Mouse (Mus musculus) heart, adult 2 months (tissue): ENCODE results near the gene Ylpm1. TPM values are rescaled to one million over a fixed set of nuclear protein-coding genes. Genes with fewer than 3 reads are reported as not detected.

Source experiments
- DNase-seq, 2 experiments: peaks; one replicate each; pipeline ENCODE4 v3.0.0; 2021
- H3K27ac ChIP-seq: fragments of 200-600 bp; 2 replicates; pipeline ENCODE4 v1.8.1; 2022
- H3K27me3 ChIP-seq: fragments of 200-500 bp; 2 replicates; pipeline ENCODE4 v1.6.1; 2012; ENCODE audit warnings: mild to moderate bottlenecking, low read length, inconsistent platforms, mixed read lengths; ENCODE audit not compliant: control insufficient read depth, insufficient read depth
- H3K36me3 ChIP-seq: fragments of 200-500 bp; 2 replicates; pipeline ENCODE4 v1.6.1; 2012; ENCODE audit warnings: low read length, inconsistent platforms; ENCODE audit not compliant: control insufficient read depth, insufficient read depth
- H3K4me1 ChIP-seq: fragments of 200-500 bp; 2 replicates; pipeline ENCODE4 v1.6.1; 2011; ENCODE audit warnings: low read length; ENCODE audit not compliant: control insufficient read depth, insufficient read depth
- H3K4me3 ChIP-seq: fragments of 200-600 bp; 2 replicates; pipeline ENCODE4 v1.8.1; 2022
- H3K79me2 ChIP-seq: fragments of 200-500 bp; replicated peaks from 2 replicates; pipeline ENCODE4 v1.6.1; 2012; ENCODE audit warnings: mild to moderate bottlenecking, inconsistent platforms, low read length, moderate library complexity, mixed read lengths; ENCODE audit not compliant: control insufficient read depth, insufficient read depth
- H3K9ac ChIP-seq: fragments of 200-500 bp; 2 replicates; pipeline ENCODE4 v1.6.1; 2012; ENCODE audit warnings: low read depth, mild to moderate bottlenecking, control low read depth, inconsistent platforms, low read length, mixed read lengths
- CTCF ChIP-seq: fragments of 200-600 bp; IDR thresholded peaks from 2 replicates; pipeline ENCODE4 v1.8.1; 2022; ENCODE audit warnings: antibody characterized with exemption, mild to moderate bottlenecking, moderate library complexity
- EP300 ChIP-seq: fragments of 200-500 bp; IDR thresholded peaks from 2 replicates; pipeline ENCODE4 v1.6.1; 2011; ENCODE audit warnings: low read depth, low read length, control low read depth; ENCODE audit not compliant: insufficient read depth
- POLR2A ChIP-seq: fragments of 200-500 bp; IDR thresholded peaks from 2 replicates; pipeline ENCODE4 v1.6.1; 2011; ENCODE audit warnings: mild to moderate bottlenecking, low read depth, low read length, control low read depth; ENCODE audit not compliant: insufficient read depth
- WGBS: fragments of 180-500 bp; shearing (Covaris S2); methylation state at CpG from one replicate; pipeline ENCODE4 v1.1.7; 2018; 5-methylcytosine and 5-hydroxymethylcytosine counted together
- intact Hi-C: fragments of 180-260 bp; cut with DNase I; formaldehyde crosslinking; loops from one replicate; pipeline ENCODE4 v1.15.1; 2025
- polyA plus RNA-seq: library from polyadenylated mRNA; depleted of rRNA; stranded (reverse); fragments of >200 nt; gene quantifications from 2 replicates; pipeline ENCODE4 v1.2.3, GENCODE M21; 2012
- total RNA-seq, 2 experiments: library from RNA; stranded (reverse); gene quantifications; 2 replicates each; pipeline ENCODE4 v1.2.3; 2021

Ylpm1 gene
- total and polyA plus RNA-seq, 3 experiments: 9.3 to 26.8 (median 26.7) TPM

- H3K4me1 ChIP-seq: peaks cover 2% of the 10 kb centered on the region
- intact Hi-C loops: no loop called here
- H3K27me3 ChIP-seq: no peaks in the 10 kb centered on the region
- no peak for DNase-seq
- H3K9ac ChIP-seq: no peak overlapping the region
- H3K36me3 ChIP-seq: no peaks in the 10 kb centered on the region
- no peak overlapping the region for H3K27ac ChIP-seq
- H3K4me3 ChIP-seq: no peak overlapping the region
- TF ChIP-seq POLR2A (no peak), EP300 (no peak), CTCF (no peak)
- H3K79me2 ChIP-seq: no peaks in the 10 kb centered on the region
- 86% methylated on average over 8 of the region's 8 CpGs for WGBS
These were observed 108.7 kb downstream of the Ylpm1 start for GRCm38 (mm10) chr12:85104789-85105188.

DNA sequence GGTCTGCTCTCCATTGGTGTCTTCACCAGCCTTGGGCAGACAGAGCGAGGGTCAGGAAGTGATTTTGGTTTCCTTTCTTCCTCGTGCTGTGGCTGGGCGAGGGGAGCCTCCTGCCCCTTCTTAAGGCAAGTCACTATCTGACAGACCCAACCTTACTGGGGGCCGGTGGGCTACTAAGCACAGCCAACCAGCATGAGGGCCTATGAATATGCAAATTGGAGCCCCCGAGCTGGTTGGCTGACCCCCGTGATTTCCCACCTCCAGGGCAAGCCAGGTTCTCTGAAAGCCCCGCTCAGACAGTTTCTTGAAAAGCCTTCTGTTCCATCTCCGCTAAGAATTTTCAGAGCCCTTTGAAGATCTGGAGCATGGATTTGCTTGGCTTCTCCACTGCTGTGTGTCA is 110.2 kb downstream of the Ylpm1 start:
- 41% methylated on average over 8 of the region's 8 CpGs for WGBS
- peaks cover 1% of the 10 kb centered on the region; the same call in 1 of the 2 replicates for H3K79me2 ChIP-seq
- no peaks in the 10 kb centered on the region for H3K27me3 ChIP-seq
- H3K4me3 ChIP-seq: no peak overlapping the region
- TF ChIP-seq CTCF (no peak), POLR2A (no peak), EP300 (no peak)
- DNase-seq: no peak
- intact Hi-C loops: no loop called here
- peaks cover 4% of the 10 kb centered on the region for H3K4me1 ChIP-seq
- no peak overlapping the region for H3K9ac ChIP-seq
- no peak overlapping the region for H3K27ac ChIP-seq
- no peaks in the 10 kb centered on the region for H3K36me3 ChIP-seq

GRCm38 (mm10) chr12:85108643-85109042 is 112.5 kb downstream of the Ylpm1 start:
- WGBS: 76% methylated on average over 3 of the region's 3 CpGs

DNA sequence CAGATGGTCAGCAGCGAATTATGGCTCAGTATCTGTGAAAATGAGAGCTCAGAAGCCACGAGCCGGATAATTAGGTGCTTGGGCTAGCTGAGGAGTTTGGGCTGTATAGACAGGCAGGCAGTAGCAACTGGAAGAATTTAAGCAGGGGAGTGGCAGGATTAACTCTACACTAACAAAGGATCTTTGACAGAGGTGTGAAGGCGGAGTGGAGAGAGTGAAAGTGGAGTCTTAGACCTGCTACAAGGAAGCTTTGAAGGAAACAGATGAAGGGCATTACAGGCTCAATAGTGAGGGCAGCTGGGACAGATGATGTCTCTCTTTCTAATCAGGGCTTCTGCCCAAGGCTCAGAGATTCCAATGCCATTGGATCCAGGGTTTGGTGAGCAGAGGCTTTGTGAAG is 113.3 kb downstream of the Ylpm1 start:
- WGBS: 88% methylated on average over 4 of the region's 4 CpGs
- no peak overlapping the region; the same call in 1 of the 2 replicates for H3K27ac ChIP-seq

More at GRCm38 (mm10) chr12:85108643-85109042, 112.5 kb downstream of the Ylpm1 start:
- H3K27me3 ChIP-seq: no peaks in the 10 kb centered on the region
- no peak overlapping the region for H3K9ac ChIP-seq
- H3K4me3 ChIP-seq: no peak overlapping the region
- peaks cover 19% of the 10 kb centered on the region for H3K36me3 ChIP-seq
- no peak for DNase-seq
- intact Hi-C loops: no loop called here
- no peak overlapping the region for H3K27ac ChIP-seq
- no peak for TF ChIP-seq CTCF
- TF ChIP-seq POLR2A: no peak
- TF ChIP-seq EP300: no peak
- H3K79me2 ChIP-seq: peaks cover 5% of the 10 kb centered on the region
- H3K4me1 ChIP-seq: peaks cover 13% of the 10 kb centered on the region

GRCm38 (mm10) chr12:85110011-85110697 is 114.0 kb downstream of the Ylpm1 start:
- H3K27ac ChIP-seq: peak overlapping the region; percentile 97
- H3K27me3 ChIP-seq: no peaks in the 10 kb centered on the region
- peak overlapping the region; percentile 89 for H3K4me3 ChIP-seq
- no peak for TF ChIP-seq EP300
- TF ChIP-seq POLR2A: no peak
- no peak for TF ChIP-seq CTCF
- WGBS: 13% methylated on average over 18 of the region's 18 CpGs
- intact Hi-C loops: no loop called here
- peaks cover 15% of the 10 kb centered on the region for H3K4me1 ChIP-seq
- H3K36me3 ChIP-seq: peaks cover 23% of the 10 kb centered on the region
- DNase-seq: peak; percentile 14 to 33
- peaks cover 5% of the 10 kb centered on the region for H3K79me2 ChIP-seq
- H3K9ac ChIP-seq: peak overlapping the region; percentile 96

More for the DNA sequence above, 113.3 kb downstream of the Ylpm1 start:
- TF ChIP-seq EP300 (no peak), CTCF (no peak), POLR2A (no peak)
- no peaks in the 10 kb centered on the region for H3K27me3 ChIP-seq
- intact Hi-C loops: no loop called here
- H3K4me1 ChIP-seq: peaks cover 15% of the 10 kb centered on the region
- no peak for DNase-seq
- H3K4me3 ChIP-seq: no peak overlapping the region
- no peak overlapping the region for H3K9ac ChIP-seq
- peaks cover 20% of the 10 kb centered on the region for H3K36me3 ChIP-seq
- H3K79me2 ChIP-seq: peaks cover 5% of the 10 kb centered on the region

GRCm38 (mm10) chr12:85110698-85111592 is 114.8 kb downstream of the Ylpm1 start, which contains the start of the genes Prox2 and Dlst:
Gene Prox2 (minus strand): TSS chr12:85110759.
Gene Dlst (plus strand): TSS chr12:85110833.
- Histone ChIP-seq H3K9ac (peak within 1 kb of the TSS; percentile 96), H3K4me3 (peak within 1 kb of the TSS; percentile 89), H3K27me3 (no peaks in the 10 kb centered on the region), H3K79me2 (peaks cover 5% of the 10 kb centered on the region), H3K36me3 (peaks cover 30% of the 10 kb centered on the region), H3K27ac (peak within 1 kb of the TSS; percentile 97), H3K4me1 (peaks cover 17% of the 10 kb centered on the region)
- DNase-seq: peak; percentile 92 to 94
- intact Hi-C loops: no loop called here
- under 1% methylated on average over 83 of the region's 83 CpGs for WGBS
- no peak for TF ChIP-seq EP300
- TF ChIP-seq POLR2A: peak; percentile 87
- 0 out of 2 replicates have a peak, but pooled peaks have one; percentile 2 for TF ChIP-seq CTCF
